Comparison of ENCODE assay signal across 22 mouse cellular contexts in the genomic region with DNA sequence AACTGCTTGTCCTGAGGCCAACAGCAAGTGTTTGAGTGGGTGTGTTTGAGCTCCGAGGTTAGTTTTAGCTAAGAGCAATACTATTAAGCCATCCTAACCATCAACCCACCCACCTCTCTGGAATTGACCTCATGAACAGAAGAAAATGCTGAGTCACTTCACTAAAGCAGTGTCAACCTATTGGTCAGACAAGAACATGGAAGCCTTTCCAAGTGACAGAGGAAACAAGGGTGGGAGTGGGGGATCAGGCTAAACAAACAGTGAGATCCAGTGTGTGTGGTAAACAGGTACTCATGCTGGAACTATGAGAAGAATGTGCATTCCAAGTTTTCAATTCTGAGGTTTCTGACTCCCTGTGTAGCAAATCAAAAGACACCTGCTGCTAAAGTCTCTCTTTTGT. TPM values are rescaled to one million over a fixed set of nuclear protein-coding genes. Genes with fewer than 3 reads are reported as not detected.
DNase-seq lines count a peak whose midpoint lies in the region; TF ChIP-seq lines count a peak whose summit lies in the region.
"Had no signal": no experiment of that assay in that cellular context is flagged by ENCODE, and none has a peak within 500 bp of the region (broad histone marks: within the 10 kb centered on the region; RNA-seq: fewer than 3 reads in every experiment).

No protein-coding gene starts in this region.

- TF ChIP-seq POLR2A in kidney, adult 2 months (IDR thresholded peaks at IDR 0.05; ENCODE audit: low read depth, low read length): no peak

- H3K4me3 ChIP-seq in kidney, adult 2 months (ENCODE audit: insufficient read depth, low read depth, low read length): no peak overlapping the region
- H3K4me3 ChIP-seq in left cerebral cortex, adult 2 months: no peak overlapping the region
- H3K4me3 ChIP-seq: forebrain, embryonic 13.5 days; heart, adult 2 months; hindbrain, embryonic 10.5 days had no signal

- peaks cover 5% of the 10 kb centered on the region; the same call in 1 of the 2 replicates for H3K4me1 ChIP-seq in kidney, adult 2 months (ENCODE audit: control insufficient read depth, insufficient read depth, low read length)
- H3K4me1 ChIP-seq: forebrain, embryonic 13.5 days had no signal

- TF ChIP-seq CTCF in kidney, adult 2 months (conservative IDR thresholded peaks at IDR 0.05; ENCODE audit: insufficient read depth, insufficient read length, low read depth, low read length): no peak
- TF ChIP-seq CTCF in left cerebral cortex, adult 2 months (IDR thresholded peaks at IDR 0.05): no peak

- DNase-seq in kidney, adult 2 months: peak; percentile 4
- no peak for DNase-seq in kidney, postnatal 25 days
- DNase-seq in 3T3-L1 (ENCODE audit: low read depth, low spot score) (peak; percentile 67), NIH3T3 (ENCODE audit: low read depth) (peak; percentile 5)
- DNase-seq in fibroblast of lung, adult 2 months (ENCODE audit: low read depth): peak; percentile 51
- no peak for DNase-seq in spleen, postnatal 10 days (ENCODE audit: low spot score in 2 of 2)
- DNase-seq in left cerebral cortex, adult 2 months (ENCODE audit: extremely low spot score in 1 of 2, low spot score in 2 of 2): no peak
- DNase-seq: adrenal gland, adult 2 months; cerebellum, adult 9-10 months; gastrocnemius, postnatal 14 days; heart, adult 2 months; kidney, adult 18-20 months; kidney, postnatal 36 days; left cerebral cortex, postnatal 4 days; liver; liver, postnatal 0 days; midbrain, embryonic 14.5 days; thymus, postnatal 4 days had no signal

- H3K36me3 ChIP-seq in kidney, adult 2 months (ENCODE audit: control insufficient read depth, insufficient read depth, low read length): no peaks in the 10 kb centered on the region
- H3K36me3 ChIP-seq: G1E; hindbrain, embryonic 10.5 days had no signal

- 51% methylated on average over 1 of the region's 1 CpGs for WGBS in kidney, adult 2 months

- no peaks in the 10 kb centered on the region for H3K27me3 ChIP-seq in kidney, adult 2 months (replicated peaks; ENCODE audit: control insufficient read depth, insufficient read depth, low read length)

- intact Hi-C loops in left cerebral cortex, adult 2 months (cut with DNase I): no loop called here

- H3K27ac ChIP-seq in kidney, adult 2 months (ENCODE audit: insufficient read depth, low read depth, low read length): peak overlapping the region; percentile 11; the same call in 1 of the 2 replicates
- H3K27ac ChIP-seq in left cerebral cortex, adult 2 months: no peak overlapping the region
- H3K27ac ChIP-seq: forebrain, embryonic 13.5 days; heart, adult 2 months; hindbrain, embryonic 10.5 days had no signal

RNA-seq across cellular contexts. Expression of a gene that starts 1.3 kb away (rescaled TPM):
- polyA plus RNA-seq in kidney, adult 2 months (2012; rRNA removed): 3.7 and 4.5 TPM in 2 replicates
- total RNA-seq in left cerebral cortex, adult 2 months (2021): 1 to 10 TPM; 2.4 to 4.8 TPM
- total RNA-seq: adrenal gland, adult 2 months; gastrocnemius, postnatal 14 days; heart, adult 2 months; megakaryocyte, adult 5-6 weeks had no signal
- polyA plus RNA-seq: adrenal gland, adult 2 months; G1E had no signal

Comparison
In these comparisons a context has a peak if more than half of its experiments do, and no peak if none do; other contexts are left out.
1. DNase-seq: peak in kidney, adult 2 months (single experiment), 3T3-L1 (single experiment), NIH3T3 (single experiment) and fibroblast of lung, adult 2 months (single experiment); none in kidney, postnatal 25 days (0 of 2), spleen, postnatal 10 days (0 of 2) and left cerebral cortex, adult 2 months (0 of 2).